Mouse (Mus musculus): ENCODE data around the gene Gm36210.

Gm36210 gene

DNA sequence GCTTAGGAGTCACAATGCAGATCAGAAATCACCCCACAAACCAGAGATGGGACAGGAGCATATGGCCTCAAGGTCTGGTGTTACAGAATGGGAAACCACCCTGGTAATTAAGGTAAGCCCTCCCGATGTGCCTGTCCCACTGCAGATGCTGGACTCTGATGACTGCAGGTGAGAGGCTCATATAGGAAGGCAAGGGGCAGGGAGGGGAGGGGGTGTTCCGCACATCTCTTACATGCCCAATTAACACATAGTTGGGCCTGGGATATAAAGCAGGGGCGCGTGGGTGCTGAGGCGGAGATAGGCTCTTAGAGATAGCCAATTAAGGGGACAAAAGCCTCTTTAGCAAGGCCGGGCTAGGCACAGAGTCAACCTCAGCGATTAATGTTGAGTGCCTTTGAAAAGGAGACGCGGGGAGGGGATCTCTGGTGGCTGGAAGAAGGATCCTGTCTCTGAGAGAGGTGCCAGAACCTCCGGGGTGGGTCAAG is at the start of gene Gm36210:
Gene Gm36210, minus strand, starts transcription at position 51 of the 485 bp plus-strand sequence.
- DNase-seq (ENCODE audit: low spot score in 2 of 2), result no peak

DNA sequence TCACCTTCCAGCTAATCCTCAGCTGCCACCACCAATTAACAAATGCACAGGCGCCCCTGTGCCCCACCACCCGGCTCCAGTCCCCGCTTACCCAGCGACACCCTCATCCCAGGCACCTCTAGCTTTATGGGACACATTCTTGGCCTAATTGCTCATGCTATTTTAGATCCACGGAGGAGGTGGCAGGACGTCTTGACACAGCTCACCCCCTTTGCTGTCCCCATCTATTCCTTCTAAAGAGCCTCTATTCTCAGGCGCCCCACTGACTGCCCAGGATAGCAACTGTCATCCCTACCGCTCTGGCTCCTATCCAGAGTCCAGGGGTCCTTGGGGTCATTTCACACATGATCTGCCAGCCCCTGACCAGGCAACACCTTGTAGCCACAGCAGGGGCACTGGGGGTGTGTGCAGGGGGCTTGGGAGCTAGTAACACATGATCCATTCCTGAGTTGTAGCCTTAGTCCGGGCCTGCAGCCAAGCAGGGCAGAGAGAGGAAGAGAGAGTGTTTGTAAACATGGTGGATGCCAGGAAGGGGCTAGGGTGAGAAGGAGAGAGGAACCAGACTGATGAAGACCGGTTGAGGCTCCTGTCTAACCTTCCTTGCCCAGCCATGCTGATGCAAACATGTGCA is 47.6 kb upstream of the Gm36210 start:
- DNase-seq (ENCODE audit: low spot score in 2 of 2), result no peak

DNA sequence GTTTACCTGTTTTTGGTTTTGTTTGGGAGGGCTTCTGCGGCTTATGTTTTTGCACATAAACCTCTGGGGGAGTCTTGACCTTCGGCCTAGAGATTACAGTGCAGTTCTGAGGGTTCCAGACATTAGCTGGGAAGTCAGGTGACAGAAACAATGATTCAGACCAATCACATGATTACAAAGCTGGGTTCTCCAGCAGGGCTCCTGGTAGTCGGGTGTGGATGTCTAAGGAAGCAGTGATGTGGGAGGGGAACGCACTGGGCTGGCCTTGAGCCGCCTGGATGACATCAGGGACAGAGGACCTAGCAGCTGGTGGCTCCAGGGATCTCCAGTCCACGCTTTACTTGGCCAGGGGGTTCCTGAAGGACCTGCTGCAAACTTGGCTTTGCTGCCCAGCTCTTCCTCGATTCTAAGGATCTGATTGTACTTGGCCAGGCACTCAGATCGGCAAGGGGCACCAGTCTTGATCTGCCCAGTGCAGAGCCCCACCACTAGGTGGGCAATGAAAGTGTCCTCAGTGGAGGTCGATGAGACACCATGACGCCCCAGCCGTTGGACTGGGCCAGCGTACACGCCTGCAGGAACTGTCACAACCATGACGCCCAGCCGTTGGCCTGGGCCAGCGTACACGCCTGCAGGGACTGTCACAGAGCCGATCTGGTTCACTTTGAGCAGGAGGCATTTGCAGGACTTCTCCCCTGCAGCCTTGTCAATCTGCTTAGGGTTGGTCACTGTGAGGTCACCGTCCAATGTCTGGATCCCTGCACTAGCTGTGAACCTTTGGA is 44.4 kb upstream of the Gm36210 start:
- no peak for DNase-seq (ENCODE audit: low spot score in 2 of 2)

DNA sequence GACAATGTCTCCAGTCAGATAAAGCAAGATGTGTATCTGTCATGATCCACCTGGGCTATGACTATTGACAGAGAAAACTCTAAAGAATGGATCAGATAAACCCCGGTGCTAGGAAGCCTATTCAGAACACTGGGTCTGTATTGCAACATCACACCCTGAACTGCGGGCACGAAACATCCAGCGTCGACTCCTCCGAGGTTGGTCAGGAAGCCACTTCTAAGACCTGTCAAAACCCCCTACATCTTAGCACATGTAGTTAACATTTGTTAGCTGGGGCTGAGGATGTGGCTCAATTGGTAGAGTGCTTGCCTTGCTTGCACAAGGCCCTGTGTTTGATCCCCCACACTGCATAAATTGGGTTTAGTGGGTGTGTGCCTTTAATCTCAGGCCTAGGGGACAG is 42.1 kb upstream of the Gm36210 start:
- no peak for DNase-seq (ENCODE audit: low spot score in 2 of 2)

DNA sequence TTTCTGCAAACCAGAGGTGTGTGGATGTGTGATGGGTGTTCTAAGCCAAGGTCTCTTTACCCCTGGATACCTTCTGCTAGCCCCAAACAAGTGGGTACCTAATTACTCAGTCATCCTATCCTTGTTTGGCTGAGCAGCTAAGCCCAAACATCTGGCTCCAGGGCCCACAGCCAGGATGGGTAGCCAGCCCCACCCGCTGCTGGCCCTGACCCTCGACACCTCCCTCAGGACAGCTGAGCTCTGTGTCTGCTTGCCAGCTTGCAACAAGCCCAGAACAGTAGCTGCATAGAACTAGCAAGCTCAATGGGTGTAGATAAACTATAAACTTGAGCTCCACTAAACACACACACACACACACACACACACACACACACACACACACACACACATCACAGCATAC is 41.5 kb upstream of the Gm36210 start:
- DNase-seq (ENCODE audit: low spot score in 2 of 2), result no peak

DNA sequence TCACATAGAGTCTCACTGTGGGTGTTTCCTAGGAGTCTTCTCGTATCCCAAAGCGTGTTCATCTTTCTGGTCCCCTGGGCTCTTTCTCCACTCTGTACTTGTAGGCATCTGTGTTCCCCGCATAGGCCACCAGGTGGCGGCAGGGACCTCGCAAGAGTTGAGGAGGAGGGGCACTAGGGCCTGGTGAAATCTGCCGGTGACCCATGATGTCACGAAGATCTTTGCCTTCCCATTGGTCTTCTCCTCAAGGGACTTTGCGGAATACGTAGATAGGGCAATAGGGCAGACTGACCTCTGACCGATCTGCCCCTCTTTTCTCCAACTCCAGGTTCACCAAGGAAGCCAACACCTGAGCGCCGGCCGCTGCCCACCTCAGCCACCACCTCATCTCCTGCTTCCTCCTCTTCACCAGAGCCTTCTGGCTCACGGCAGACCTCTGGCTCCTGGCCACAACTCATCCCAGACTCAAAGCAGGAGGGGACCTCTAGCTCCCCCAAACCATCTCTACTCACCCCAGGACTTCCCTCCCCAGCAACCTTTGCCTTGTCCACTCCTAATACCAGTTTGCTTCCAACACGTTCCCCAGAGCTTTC is 37.0 kb upstream of the Gm36210 start:
- peak; percentile 82 to 92 for DNase-seq (ENCODE audit: low spot score in 2 of 2)

DNA sequence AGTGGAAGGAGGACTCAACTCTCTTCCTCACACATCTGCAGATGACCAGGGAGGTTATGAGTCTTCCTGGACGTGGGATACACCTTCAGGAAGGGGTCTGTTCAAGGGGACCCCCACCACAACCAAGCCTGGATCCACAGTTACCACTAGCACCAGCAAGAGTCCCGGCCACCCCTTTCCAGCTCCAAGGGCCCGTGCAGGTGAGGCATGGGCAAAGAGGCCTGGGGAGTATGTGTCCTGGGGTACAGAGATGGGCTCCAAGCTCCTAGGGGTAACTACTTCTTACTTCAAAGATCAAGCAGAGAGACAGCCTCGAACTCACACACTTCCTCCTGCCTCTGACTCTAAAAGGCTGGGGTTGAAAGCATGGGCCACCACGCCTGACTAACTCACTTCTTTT is 36.4 kb upstream of the Gm36210 start:
- no peak for DNase-seq (ENCODE audit: low spot score in 2 of 2)

DNA sequence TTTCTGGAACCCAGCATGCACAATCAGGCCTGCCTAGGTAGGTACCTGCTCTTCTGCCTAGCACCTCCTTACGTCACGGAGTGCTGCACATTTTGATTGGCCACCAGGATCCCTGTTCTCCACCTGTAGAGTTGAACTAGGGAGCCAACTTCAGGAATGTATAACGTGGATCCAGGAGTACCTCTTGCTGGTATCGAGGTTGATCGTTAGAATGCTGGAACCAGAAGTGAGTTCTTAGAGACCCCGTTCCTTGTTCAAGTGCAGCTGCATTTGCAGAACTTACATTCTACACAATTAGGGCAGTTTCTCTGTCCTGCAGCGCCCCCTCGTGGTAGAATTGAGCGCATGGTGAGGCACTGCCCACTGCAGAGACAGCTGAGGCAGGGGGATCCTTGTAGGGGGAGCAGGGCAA is 33.8 kb upstream of the Gm36210 start:
- DNase-seq (ENCODE audit: low spot score in 2 of 2), result peak; percentile 63 to 88

DNA sequence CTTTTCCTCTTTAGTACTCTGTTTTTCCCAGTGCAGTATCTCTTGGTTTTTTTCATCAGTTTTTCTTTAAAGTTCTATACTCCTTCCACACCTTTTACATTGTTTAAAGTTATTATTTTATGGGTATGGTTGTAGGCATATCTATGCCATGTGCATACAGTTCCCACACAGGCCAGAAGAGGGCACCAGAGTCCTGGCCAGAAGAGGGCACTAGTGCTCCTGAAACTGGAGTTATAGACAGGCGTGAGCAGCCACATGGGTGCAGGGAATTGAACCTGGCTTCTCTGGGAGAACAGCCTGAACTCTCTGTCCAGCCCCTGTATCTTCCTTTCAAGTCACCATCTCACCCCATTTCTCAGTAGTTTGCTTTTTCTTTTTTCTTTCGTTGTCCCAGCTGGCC is 32.1 kb upstream of the Gm36210 start:
- DNase-seq (ENCODE audit: low spot score in 2 of 2), result peak; percentile 61 to 81

DNA sequence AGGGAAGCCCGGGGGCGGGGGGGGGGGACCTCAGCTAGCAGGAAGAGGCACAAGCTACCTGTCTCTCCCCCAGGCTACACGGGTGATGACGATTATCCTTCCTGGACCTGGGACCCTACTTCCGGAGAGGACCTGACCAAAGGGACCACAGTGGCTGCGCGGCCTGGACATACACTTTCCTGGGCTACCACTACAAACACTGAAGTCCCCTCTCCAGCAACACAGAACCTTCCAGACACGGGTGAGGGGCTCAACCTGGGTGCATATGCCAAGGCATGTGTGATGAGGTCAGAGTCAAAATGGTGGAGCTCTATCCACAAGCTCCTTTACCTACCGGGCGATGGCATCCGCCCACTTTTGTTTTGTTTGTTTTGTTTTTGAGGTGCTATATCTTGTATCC is 31.1 kb upstream of the Gm36210 start:
- no peak for DNase-seq (ENCODE audit: low spot score in 2 of 2)

DNA sequence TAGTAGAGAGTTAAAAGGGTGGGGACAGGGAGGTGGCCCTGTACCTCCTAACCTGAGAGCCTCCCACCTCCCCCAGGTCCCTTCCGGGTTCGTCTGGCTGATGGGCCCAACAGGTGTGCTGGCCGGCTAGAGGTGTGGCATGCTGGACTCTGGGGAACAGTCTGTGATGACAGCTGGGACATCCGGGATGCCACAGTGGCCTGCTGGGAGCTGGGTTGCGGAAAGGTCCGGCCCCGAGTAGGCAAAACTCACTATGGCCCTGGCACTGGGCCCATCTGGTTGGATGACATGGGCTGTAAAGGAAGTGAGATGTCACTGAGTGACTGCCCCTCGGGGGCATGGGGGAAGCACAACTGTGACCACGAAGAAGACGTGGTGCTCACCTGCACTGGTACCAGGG is 30.5 kb upstream of the Gm36210 start:
- DNase-seq (ENCODE audit: low spot score in 2 of 2), result no peak

DNA sequence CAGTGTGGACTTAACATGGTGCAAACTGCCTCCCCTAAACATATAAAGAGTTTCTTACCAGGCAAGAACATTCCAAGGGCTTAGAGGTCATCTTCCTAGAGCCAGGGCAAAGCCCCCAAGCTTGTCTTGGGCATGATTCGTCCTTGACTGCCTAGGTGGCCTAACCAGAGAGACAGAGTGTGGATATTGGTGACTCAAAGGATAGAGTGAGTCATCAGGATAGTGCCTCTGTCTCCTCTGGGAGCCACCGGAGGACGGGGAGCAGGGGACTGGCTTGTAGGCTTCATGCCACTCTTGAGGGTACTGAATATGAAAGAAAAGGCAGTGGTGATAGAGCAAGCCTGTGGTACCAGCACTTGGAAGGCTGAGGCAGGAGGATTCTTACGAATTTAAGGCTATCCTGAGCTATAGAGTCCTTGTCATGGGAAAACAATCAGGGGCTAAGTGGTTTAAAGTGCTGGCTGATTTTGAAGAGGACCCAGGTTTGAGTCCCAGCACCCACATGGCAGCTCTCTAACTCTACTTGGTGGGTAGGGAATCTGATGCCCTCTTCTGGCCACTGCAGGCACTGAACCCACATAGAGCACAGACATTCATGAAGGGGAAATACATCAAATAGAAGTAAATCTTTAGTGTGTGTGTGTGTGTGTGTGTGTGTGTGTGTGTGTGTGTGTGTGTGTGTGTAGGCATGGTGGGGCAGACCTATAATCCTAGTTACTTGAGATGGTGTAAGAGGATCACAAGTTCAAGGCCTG is 28.0 kb upstream of the Gm36210 start:
- no peak for DNase-seq (ENCODE audit: low spot score in 2 of 2)

DNA sequence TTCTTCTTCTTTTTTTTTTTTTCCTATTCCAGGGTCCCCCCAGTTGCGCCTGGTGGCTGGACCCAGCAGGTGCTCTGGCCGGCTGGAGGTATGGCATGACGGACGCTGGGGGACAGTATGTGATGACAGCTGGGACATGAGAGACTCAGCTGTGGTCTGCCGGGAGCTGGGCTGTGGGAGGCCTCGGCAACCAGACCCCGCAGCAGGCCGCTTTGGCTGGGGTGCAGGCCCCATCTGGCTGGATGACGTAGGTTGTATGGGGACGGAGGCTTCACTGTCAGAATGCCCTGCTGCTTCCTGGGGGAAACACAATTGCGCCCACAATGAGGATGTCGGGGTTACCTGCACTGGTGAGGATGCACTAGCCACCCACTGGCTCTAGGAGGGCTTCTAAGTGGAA is 26.8 kb upstream of the Gm36210 start:
- no peak for DNase-seq (ENCODE audit: low spot score in 2 of 2)

DNA sequence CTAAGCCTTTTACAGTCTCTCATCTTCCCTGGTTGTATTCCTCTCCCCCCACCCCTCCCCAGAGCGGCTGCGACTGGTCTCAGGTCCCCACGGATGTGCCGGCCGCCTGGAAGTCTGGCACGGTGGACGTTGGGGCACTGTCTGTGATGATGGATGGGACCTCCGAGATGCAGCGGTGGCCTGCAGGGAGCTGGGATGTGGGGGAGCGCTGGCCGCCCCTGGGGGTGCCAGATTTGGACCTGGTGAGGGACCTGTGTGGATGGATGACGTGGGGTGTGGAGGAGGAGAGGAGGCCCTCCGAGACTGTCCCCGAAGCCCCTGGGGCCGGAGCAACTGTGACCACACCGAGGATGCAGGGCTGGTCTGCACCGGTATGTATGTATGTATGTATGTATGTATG is 22.0 kb upstream of the Gm36210 start:
- DNase-seq (ENCODE audit: low spot score in 2 of 2), result no peak

DNA sequence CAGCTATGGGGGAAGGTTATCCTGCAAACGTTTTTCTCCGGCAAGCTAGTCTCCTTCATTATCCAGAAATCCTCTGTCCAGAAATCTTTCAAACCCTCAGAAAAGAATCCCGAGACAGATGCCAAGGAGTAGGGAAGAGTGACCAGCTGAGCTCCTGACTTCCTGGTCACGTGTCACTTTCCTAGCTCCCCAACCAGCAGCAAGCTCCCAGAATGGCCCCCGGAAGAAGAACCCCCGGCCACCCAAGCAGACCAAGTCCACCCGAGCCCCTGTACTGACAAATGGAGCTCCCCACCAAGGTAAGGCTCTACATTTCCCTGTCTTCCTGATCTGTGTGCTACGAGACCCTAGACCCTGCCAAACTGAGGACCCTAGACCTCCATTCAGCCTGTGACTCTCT is 21.4 kb upstream of the Gm36210 start:
- DNase-seq (ENCODE audit: low spot score in 2 of 2), result no peak

DNA sequence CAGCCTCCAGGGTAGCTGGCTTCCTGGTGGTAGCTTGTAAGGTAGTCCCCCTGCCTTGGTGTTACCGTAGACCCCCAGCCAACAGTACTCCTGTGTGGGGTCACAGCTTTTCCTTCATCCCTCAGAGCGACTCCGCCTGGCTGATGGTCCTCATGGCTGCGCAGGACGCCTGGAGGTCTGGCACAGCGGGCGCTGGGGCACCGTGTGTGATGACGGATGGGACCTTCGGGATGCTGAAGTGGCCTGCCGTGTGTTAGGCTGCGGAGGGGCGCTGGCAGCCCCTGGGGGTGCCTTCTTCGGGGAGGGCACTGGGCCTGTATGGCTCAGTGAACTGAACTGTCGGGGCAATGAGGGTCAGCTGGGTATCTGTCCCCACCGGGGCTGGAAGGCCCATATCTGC is 20.5 kb upstream of the Gm36210 start:
- no peak for DNase-seq (ENCODE audit: low spot score in 2 of 2)

DNA sequence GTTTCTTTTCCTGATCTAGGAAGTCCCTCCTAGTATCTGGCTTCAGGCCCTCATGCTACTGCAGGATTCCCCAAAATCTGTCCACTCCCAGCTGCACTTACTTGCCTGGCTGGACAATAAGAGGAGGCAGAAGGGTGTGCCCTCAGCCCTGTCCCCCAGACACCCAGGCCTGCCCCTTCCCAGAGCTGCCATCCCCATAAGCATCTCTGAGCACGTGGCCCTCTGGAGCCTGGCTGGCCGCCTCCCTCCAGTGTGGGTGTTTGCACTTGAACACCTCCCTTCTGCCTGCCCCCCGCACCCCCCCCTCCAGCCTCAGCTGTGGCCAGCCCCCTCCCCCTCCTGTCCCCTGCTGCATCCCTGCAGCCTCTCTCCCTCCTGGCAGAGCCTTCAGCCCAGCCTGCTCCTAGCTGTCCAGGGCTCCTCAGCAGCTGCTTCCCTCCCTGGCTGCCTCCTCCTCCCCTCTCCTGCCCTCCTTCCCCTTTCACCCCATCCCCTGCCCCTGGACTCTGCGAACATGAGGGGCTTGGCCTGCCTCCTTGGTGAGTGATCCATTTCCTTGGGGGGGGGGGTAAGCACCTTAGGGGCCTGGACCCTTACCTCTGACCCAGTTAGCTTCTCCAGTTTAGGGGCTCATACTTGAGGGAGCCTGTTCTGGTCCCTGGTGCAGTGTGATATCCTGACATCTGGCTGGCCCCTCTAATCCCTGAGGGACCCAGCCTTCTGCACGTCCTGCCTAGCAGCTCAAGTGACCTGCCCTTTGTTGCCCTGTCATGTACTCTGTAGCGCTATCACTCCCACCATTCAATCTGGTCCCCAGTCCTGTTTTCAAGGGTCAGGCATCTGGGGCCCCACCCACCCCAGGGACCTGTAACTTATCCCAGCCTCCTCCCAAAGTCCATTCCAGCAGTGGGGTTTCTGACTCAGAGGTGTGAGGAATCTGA is 19.4 kb upstream of the Gm36210 start, which contains the start of gene Ssc5d:
Gene Ssc5d, plus strand, starts transcription at position 345 of the 941 bp plus-strand sequence.
- DNase-seq (ENCODE audit: low spot score in 2 of 2), result no peak

DNA sequence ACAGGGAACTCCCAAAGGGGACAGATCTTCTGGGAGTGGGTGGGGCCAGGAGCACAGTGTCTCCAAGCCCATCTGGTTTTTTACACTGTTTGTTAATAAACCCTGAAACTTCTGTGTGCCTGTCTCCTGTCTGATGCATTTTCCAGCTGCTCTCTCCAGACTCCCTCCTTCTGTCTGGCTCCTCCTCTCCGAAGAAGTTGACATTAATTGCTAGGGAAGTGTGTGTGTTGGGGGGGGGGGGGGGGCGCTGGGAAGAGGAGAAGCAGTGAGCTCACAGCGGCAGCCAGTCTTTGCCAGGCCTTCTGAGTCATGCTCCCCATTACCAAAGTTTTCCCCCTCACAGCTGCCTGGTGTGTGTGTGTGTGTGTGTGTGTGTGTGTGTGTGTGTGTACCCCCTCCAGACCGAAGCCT is 18.6 kb upstream of the Gm36210 start:
- no peak for DNase-seq (ENCODE audit: low spot score in 2 of 2)

DNA sequence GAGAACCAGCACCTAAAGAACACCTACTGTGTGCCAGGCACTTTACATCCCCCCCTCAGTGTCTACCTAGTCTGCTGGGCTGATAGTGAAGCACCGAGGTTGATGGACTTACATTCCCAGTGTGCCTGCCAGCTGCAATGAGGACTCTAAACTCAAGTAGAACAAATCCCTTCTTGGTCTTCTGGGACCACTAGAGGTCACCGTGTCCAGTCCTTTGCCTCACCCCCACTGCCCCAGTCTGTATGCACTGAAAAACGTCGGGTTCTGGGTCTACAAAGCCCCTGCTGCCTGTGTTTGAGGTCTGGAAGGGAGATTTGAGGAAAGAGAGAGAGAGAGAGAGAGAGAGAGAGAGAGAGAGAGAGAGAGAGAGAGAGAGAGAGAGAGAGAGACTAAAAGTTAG is 18.2 kb upstream of the Gm36210 start:
- no peak for DNase-seq (ENCODE audit: low spot score in 2 of 2)

DNA sequence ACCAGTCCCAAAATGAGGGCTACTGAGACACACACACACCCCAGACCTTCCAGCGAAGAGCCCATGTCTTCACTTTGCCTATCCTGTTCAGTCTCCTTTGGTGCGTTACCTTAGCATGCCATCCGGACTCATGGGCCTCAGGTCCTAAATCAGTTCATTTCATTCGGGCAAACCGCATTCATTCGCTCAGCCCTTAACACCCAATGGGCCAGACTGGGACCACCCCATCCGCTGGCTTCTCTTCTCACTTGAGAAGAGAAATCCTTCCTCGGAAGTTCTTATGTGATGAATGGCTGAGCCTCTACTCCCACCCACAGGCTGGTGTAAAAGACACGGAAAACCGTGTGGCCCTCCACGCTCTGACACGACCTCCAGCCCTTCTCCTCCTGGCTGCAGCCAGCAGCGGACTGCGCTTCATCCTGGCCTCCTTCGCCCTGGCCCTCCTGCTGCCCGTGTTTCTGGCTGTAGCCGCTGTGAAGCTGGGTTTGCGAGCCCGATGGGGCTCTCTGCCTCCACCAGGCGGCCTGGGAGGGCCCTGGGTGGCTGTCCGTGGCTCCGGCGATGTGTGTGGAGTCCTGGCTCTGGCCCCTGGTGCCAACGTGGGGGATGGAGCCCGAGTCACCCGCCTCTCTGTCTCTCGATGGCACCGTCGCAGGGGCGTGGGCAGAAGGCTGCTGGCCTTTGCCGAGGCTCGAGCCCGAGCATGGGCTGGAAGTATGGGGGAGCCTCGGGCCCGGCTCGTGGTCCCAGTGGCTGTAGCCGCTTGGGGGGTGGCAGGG is 17.5 kb upstream of the Gm36210 start:
- DNase-seq (ENCODE audit: low spot score in 2 of 2), result no peak
